Mouse (Mus musculus) yolk sac, embryonic 10.5 days (tissue): ENCODE measurements at regions not wholly inside any gene's neighbourhood (a gene's known extent, or its start where the extent isn't known, plus 50 kb on each side); places are given as distances from the start of the nearest gene placed in this dataset.

Experiments
- DNase-seq: peaks from one replicate; pipeline ENCODE4 v3.0.0-alpha.2; 2017; ENCODE audit warnings: low spot score

- DNase-seq: no peak
Observed at GRCm38 (mm10) chr1:144317560-144317959, 68.5 kb upstream of the Rgs1 start.

- no peak for DNase-seq
Observed at GRCm38 (mm10) chr1:144316251-144316650, 67.2 kb upstream of the Rgs1 start.

GRCm38 (mm10) chr1:144314382-144314781 is 65.3 kb upstream of the Rgs1 start:
- DNase-seq: no peak

- DNase-seq: no peak
Observed at GRCm38 (mm10) chr1:144313318-144313717, 64.3 kb upstream of the Rgs1 start.

DNA sequence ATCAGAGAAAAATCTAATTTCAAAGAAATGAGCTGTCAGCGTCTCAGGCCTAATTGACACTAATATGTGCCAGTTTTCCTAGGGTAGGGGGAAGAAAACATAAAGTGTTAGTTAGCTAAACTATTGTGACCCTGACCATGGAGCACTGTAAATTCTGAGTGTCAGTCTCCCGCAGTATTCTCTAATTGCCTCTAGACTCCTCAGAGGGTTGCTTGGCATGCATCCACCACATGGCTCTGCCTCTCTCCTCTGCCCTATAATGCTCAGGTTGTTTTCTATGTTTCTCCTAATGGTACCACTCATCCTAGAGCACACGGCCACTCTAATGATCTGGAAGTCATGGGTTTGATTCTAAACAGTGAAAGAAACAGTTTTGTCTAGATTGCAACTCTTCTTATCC is 60.9 kb upstream of the Rgs1 start:
- no peak for DNase-seq

DNA sequence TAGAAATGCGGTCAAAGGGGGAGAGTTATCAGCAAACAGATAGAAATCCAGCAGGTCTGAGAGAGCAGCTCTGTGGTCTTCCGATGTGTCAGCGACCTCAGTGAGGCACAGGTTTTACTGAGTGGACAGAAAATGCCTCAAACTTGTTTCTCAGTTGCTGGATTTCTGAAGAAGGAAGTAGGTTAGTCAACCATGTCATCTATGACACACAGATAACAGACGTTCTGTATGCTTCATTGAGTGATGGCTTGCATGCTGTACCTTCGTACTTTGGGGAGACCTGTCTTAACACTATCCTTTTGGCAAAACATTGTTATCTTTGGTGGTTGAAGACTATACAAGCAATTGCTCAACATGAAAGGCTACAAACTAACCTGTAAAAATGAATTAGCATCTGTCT is 59.3 kb upstream of the Rgs1 start:
- no peak for DNase-seq

DNA sequence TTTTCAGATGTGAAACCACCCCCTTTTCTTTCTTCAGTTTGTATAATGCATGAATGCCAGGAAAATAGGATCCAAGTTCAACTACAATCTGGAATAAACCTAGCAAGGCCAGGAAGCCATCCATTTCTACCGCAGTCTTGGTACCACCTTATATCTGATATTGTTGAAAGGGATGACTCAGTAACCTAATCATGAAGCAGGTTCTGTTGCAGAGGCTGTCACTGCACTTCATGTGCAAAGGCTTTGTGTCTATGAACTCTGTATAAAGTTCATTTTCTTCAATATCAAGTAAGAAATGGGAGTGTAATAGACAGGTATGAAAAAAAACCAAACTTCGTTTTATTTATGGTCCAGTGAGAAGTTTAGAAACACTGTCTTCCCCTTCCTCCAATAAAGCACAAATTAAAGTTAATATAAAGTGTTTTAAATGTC is 58.8 kb upstream of the Rgs1 start:
- no peak for DNase-seq

DNA sequence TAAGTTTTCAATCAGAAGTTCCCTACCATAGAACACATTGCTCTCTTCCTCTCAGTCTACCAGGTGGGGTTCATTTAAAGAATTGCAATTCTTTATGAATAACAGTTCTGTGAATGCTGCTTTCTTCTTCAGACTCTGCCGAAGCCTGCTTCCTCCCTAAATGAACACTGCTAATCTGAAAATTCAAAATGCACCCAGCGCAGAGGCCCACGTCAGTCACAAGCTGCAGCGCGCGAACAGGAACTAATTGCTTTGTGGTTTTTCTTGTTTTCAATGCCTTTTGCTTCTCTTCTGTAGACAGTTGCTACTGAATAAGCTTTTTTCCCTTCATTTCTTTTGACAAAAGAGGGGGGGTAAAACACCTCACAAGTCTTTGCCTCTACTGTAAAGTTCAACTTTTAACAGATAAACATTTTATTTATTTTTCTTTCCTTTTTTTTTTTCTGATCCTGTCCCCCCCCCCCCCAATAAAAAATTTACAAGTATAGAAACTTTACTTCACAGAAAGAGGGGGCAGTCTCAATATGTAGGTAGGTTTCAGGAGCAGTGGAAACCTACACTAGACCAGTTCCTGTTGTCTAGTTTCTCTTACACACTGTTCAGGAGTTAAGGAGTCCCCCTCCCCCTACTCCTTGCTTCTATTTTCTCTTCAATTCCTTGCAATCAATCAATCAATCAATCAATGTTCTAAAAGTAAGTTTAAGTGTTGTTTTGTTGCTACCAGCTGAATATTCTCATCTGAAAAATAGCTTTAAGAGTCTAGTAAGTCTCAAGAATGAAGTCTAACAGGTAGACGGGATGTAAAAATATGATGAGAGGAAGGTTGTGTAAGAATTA is 58.2 kb upstream of the Rgs1 start:
- DNase-seq: no peak

DNA sequence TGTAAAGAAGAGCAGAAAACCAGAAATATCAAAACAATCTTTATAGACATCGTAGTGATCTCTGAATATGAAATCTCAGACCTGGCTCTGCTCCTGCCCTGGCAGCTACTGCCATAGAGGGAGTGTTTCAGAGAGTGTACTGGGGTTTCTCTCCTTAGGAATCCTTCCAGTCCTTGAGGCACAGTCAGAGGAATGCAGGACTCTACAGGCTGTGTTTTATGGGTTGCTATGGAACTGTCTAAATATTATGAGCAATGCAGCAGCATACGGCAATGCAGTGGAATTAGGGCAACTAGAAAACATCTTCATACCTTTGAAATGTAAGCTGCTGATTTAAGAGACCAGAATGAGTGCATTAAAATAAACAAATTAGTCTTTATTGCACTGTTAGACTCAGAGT is 57.2 kb upstream of the Rgs1 start:
- DNase-seq: no peak

DNA sequence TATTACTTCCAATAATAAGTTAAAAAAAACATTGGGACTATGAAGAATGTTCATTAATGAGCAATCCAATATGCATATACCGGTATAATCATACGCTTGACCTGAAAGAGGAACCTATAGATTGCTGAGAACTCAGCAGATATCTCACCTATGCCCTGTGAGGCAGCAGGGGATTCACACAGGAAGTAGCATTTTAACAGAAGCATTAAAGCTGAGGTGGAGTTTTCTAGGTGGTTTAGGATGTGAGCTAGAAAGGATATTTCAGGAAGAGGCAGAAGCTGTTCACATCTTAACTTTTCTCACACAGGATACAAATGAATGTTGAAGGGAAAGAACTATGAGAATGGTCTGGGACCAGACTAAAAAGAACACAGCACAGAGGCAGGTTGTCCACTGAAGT is 51.6 kb upstream of the Rgs1 start:
- no peak for DNase-seq
